Mouse (Mus musculus) left cerebral cortex, postnatal 36 days (tissue): ENCODE measurements at regions not wholly inside any gene's neighbourhood (a gene's known extent, or its start where the extent isn't known, plus 50 kb on each side); places are given as distances from the start of the nearest gene placed in this dataset.

Experiments
- DNase-seq, 2 experiments: peaks; one replicate each; pipeline ENCODE4 v3.0.0; 2021 to 2022; ENCODE audit warnings: low spot score in 2 of 2, mixed read lengths in 1 of 2
- intact Hi-C: fragments of 180-260 bp; cut with DNase I; formaldehyde crosslinking; loops from one replicate; pipeline ENCODE4 v1.15.1; 2025

GRCm38 (mm10) chr2:166264756-166265155 is 109.3 kb upstream of the Sulf2 start:
- DNase-seq, result no peak
- intact Hi-C loops, result no loop called here

DNA sequence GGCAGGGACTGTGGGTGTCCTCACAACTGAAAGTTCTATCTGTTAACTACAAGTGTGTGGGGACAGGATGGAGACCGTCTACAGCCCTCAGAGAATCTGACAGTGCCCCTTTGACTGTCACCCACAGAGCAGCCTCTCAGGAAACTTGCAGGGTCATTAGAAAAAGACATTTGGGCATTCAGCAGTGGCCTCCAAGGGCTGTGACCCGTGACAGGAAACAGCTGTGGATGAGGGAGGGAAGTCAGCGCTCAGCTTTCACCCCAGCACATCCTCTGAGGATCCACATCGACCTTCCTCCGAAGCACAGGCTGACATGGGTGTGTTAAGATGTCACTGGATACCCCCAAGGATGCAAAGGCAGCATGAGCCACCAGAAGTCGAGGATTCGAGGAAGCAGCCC is 106.3 kb upstream of the Sulf2 start:
- no peak for DNase-seq
- intact Hi-C loops, result no loop called here

DNA sequence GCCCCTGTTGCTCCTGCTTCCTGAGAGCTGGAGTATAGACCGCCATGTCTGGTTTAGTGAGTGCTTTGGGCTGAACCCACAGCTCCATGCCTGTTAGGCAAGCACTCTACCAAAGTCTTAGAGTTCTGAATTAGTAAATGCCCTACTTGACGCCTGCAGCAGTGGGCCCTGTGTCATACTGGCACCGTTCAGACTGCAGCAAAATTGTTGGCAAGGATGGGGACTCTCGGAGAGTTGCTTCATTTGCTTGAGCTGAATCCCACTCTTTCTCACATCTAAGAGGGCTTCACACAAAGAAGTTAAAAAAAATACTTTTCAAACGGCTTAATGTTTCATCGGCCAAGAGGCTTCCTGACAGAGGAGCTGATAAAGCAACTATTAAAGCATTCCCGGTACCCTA is 105.6 kb upstream of the Sulf2 start:
- intact Hi-C loops, result no loop called here
- no peak for DNase-seq

DNA sequence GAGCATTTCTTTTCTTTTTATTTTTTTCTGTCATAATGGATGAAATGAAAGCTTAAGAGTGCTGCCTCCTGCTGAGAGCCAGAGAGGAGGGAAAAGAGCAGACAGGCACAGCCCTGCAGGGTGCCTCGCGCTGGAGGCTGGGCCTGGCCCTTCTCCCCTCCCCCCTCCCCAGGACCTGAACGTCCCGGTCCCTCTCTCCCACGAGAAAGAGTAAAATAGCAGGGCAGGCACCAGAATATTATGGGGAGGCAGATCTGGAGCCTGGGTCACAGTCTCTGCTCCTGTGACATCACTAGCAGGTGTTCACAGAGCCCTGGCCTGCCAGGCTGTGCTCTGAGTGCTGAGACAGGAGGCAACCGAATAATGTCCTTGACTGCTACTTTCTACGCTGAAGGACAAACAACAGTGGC is 103.3 kb upstream of the Sulf2 start:
- intact Hi-C loops, result no loop called here
- no peak for DNase-seq

DNA sequence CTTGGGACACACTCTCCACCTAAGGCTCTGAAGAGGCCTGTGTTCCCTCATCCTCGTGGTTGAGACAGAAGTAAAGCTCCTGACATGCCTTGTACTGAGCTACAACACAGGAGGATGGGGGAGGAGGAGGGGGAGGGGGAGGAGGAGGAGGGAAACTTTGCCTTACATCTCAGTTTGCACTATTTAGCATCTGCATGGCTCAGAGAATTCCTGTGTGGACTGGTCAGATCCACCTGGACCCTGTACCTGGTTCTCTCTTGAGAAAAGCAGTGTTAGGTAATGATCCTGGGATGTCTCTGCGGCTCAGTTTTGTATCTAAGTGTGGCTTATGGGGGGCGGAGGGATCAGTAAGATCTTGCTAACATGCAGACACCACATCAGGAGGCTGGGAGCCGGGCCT is 102.2 kb upstream of the Sulf2 start:
- intact Hi-C loops, result no loop called here
- no peak for DNase-seq

DNA sequence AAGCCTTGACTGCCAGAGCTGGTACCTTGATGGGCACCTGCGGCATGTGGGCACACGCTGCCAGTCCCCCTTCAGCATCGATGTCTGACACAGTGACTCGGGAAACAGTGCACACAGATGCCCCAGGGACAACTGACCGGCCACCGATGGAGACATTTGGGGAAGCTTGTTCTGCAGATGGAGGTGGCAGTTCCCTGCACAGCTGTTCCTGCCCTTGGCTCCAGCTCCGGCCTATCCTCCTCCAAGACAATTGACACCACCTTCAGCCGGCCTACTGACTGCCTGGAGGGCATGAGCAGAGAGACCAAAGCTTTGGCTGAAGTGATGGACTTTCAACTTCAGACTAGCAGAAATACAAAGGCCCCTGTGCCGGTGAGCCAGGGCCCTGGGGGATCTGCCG is 100.7 kb upstream of the Sulf2 start:
- intact Hi-C loops, result no loop called here
- no peak for DNase-seq

DNA sequence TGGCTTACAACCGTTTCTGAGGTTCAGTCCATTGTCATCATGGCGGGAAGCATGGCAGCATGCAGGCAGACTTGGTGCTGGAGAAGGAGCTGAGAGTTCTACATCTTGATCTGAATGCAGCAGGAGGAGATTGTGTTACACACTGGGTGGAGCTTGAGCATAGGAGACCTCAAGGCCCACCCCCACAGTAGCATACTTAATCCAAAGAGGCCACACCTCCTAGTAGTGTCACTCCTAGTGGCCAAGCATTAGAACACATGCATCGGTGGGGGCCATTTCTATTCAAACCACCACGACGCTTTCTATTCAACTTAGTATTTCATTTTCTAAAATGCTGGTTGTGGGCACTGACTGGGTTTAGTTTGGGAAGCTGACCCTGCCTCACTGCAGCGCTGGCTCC is 99.1 kb upstream of the Sulf2 start:
- no peak for DNase-seq
- intact Hi-C loops, result no loop called here

GRCm38 (mm10) chr2:166252107-166252506 is 96.6 kb upstream of the Sulf2 start:
- intact Hi-C loops, result no loop called here

GRCm38 (mm10) chr2:166251421-166251820 is 96.0 kb upstream of the Sulf2 start:
- DNase-seq, result no peak
- intact Hi-C loops, result no loop called here

More at GRCm38 (mm10) chr2:166252107-166252506, 96.6 kb upstream of the Sulf2 start:
- DNase-seq, result no peak

- intact Hi-C loops, result no loop called here
- DNase-seq, result no peak
Observed at GRCm38 (mm10) chr2:166250571-166250970, 95.1 kb upstream of the Sulf2 start.

DNA sequence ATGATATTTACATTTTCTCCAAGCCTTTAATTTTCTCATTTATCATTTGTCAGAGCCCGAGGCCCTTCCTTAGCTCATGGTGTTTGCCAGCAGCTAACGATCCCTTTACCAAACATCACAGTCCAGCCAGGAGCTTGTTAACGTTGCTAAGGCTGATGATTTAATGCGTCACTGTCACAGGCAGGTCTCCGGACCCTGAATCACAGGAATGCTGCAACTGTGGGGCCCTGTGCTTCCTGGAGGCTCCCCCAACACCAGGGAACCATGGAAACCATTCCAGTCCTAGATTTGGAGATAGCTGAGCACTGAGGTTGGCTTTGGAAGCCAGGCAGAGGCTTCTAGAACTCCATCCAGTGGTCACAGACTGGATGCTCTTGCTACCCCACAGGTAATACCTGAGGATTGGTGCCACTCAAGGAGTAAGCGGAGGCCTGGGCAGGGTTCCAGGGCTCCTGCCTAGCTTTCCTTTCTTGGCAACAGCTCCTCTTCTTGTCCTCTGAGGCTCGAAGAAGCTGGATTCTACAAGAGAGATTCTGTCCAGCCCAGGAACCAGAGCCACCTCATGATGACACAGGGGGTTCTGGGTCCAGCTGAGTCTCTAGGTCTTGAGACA is 94.0 kb upstream of the Sulf2 start:
- DNase-seq, result no peak
- intact Hi-C loops, result no loop called here

- intact Hi-C loops, result no loop called here
- no peak for DNase-seq
Observed at GRCm38 (mm10) chr2:166246401-166247189, 91.1 kb upstream of the Sulf2 start.

GRCm38 (mm10) chr2:166245219-166245618 is 89.8 kb upstream of the Sulf2 start:
- intact Hi-C loops, result no loop called here
- no peak for DNase-seq

DNA sequence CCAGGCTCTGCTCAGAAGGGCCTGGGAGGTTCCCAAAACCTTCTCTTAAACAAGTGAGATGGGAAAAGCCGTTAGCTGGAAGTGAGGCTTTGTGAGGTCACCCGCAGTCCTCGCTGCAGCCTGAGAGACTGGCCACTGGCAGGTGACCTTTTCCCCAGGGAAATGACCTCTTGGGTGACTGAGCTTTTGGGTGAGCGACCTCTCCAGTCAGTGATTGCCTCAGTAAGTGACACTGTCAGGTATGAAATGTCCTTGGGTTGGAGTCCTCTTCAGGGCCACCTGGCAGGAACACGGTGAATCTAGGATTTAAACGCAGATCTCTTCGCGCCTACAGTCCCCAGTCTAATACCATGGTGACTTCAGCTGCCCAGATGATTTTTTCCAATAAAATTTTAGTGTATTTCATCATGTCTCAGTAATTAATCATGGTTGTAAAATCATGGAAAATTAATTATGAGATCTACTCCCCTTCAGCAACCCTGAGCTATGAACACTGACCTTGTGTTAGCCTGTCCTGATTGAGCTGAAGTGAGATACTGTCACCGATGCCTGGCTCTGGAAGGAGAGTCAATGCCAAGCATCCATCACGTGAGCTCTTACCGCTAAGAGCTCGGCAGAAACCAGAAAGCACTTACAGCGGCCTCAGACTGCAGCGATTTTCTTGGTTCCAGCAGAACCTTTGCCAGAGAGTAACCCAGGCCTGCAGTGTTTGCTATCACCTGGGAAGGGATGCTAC is 87.5 kb upstream of the Sulf2 start:
- DNase-seq, result no peak
- intact Hi-C loops, result loop anchor here (5.0 kb wide), 1 partner anchor 319 kb away; no protein-coding TSS in a partner anchor

- peak; percentile 56 to 76 for DNase-seq
- intact Hi-C loops, result loop anchor here (5.0 kb wide), 1 partner anchor 321 kb away; no protein-coding TSS in a partner anchor
Observed at GRCm38 (mm10) chr2:166241310-166241709, 85.8 kb upstream of the Sulf2 start.

DNA sequence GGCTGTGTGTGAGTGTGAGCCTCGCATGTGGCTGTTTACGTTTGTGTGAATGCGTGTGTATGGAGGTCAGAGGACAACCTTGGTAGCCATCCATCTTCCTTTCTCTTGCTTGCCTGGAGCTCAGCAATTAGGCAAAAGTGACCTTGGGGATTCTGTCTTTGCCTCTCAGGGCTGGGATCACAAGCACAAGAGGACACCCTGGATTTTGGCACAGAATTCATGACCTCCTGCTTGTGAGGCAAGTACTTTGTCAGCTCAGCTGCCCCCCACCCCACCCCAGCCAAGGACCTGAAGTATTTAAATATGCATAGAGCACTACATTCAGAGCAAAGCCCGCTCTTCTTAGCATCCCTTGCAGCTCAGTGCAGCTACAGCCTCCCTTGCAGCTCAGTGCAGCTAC is 84.6 kb upstream of the Sulf2 start:
- DNase-seq, result no peak
- intact Hi-C loops, result loop anchor here (5.0 kb wide), 1 partner anchor 322 kb away; no protein-coding TSS in a partner anchor

DNA sequence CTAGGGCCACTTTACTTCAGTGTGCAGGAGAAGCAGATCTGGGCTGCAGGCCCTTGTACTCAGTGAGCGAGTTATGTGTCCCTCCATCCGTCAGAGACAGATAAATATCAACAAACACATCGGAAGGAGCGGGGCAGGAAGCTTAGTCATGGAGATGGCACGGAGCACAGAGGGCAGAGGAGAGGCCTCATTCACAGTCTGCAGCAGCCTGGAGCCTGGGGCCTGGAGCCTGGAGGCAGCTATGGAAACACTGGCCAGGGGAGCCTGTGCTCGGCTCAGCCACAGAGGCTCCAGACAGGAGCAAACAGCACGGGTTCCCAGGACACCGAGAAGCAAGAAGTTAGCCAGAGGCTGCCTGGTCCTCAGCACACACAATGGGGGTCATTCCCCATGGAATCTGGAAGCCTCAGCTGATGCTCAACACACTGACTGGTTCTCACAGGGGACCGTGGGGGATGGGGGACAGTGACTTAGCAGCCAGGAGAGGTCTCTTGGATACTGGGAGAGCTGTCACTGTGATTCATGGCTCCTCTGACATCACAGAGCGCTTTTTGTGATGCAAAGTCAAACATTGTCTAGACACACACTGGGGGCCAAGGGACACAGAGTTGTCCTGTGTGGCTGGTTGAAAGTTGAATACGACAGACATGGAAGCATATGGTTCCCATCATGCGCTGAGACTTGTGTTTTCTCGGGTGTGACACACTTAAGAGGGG is 82.2 kb upstream of the Sulf2 start:
- DNase-seq, result no peak
- intact Hi-C loops, result loop anchor here (5.0 kb wide), 1 partner anchor 120 kb away; no protein-coding TSS in a partner anchor

DNA sequence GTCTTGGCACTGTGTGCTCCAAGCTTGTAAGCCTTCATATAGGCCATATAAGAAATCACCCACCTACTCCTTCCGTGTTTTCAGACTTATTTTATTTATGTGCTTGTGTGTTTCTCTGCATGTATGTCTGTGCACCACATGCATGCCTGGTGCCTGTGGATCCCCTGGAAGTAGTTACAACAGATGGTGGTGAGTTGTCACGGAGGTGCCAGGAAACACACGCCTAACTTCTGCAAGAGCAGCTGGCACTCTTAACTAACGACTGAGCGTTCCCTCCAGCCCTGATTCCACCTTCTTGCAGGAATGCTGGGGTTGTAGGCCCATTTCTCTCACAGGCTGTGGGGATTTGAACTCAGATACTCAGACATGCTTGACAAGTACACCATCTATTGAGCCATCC is 80.6 kb upstream of the Sulf2 start:
- peak in 1 of 2 experiments; percentile 40 for DNase-seq
- intact Hi-C loops, result loop anchor here (5.0 kb wide), 1 partner anchor 121 kb away; no protein-coding TSS in a partner anchor

GRCm38 (mm10) chr2:166234579-166235212 is 79.2 kb upstream of the Sulf2 start:
- DNase-seq, result no peak
- intact Hi-C loops, result loop anchor here (5.0 kb wide), 1 partner anchor 123 kb away; no protein-coding TSS in a partner anchor
